Mouse (Mus musculus) kidney, adult 2 months (tissue): ENCODE data around the gene Magi2.

Experiments used
- CTCF ChIP-seq: fragments of 200-500 bp; conservative IDR thresholded peaks from 2 replicates; pipeline ENCODE4 v1.5.1; 2011; ENCODE audit warnings: low read depth, mild to moderate bottlenecking, control low read depth, low read length, moderate library complexity, mixed read lengths; ENCODE audit not compliant: insufficient read depth, insufficient read length
- POLR2A ChIP-seq: fragments of 200-500 bp; IDR thresholded peaks from one replicate; pipeline ENCODE4 v1.6.1; 2011; ENCODE audit warnings: low read depth, low read length, control low read depth

- TF ChIP-seq POLR2A: no peak
- no peak for TF ChIP-seq CTCF
Observed at GRCm38 (mm10) chr5:20703971-20704575, 1477.2 kb downstream of the Magi2 start.
